Mouse (Mus musculus) liver, embryonic 12.5 days (tissue): ENCODE data around the gene Hcrt. TPM values are rescaled to one million over a fixed set of nuclear protein-coding genes. Genes with fewer than 3 reads are reported as not detected.

ENCODE experiments used
- ATAC-seq: fragments of 200-750 bp; cut with Nextera tagmentation; 2 replicates; pipeline ENCODE4 v1.8.0; 2017; ENCODE audit warnings: moderate number of reproducible peaks, mild to moderate bottlenecking, moderate library complexity
- H3K27ac ChIP-seq: fragments of 300-500 bp; sonication (generic); 2 replicates; pipeline ENCODE4 v1.5.1; 2016; ENCODE audit warnings: mild to moderate bottlenecking
- H3K27me3 ChIP-seq: fragments of 300-500 bp; sonication (generic); replicated peaks from 2 replicates; pipeline ENCODE4 v1.6.1; 2016; ENCODE audit warnings: mild to moderate bottlenecking, moderate library complexity
- H3K36me3 ChIP-seq: fragments of 300-500 bp; sonication (generic); 2 replicates; pipeline ENCODE4 v1.6.1; 2016; ENCODE audit warnings: mild to moderate bottlenecking, moderate library complexity
- H3K4me1 ChIP-seq: fragments of 300-500 bp; sonication (generic); 2 replicates; pipeline ENCODE4 v1.6.1; 2016
- H3K4me2 ChIP-seq: fragments of 300-500 bp; sonication (generic); 2 replicates; pipeline ENCODE4 v1.6.1; 2016; ENCODE audit warnings: mild to moderate bottlenecking, moderate library complexity
- H3K4me3 ChIP-seq: fragments of 300-500 bp; sonication (generic); 2 replicates; pipeline ENCODE4 v1.5.1; 2016; ENCODE audit warnings: mild to moderate bottlenecking, moderate library complexity
- H3K9ac ChIP-seq: fragments of 300-500 bp; sonication (generic); 2 replicates; pipeline ENCODE4 v1.6.1; 2016; ENCODE audit warnings: mild to moderate bottlenecking, moderate library complexity
- H3K9me3 ChIP-seq: fragments of 300-500 bp; sonication (generic); replicated peaks from 2 replicates; pipeline ENCODE4 v1.6.1; 2016; ENCODE audit warnings: mild to moderate bottlenecking, moderate library complexity
- WGBS: fragments of 180-500 bp; shearing (Covaris S2); methylation state at CpG from one replicate; pipeline ENCODE4 v1.1.7; 2016; ENCODE audit not compliant: insufficient replicate concordance; 5-methylcytosine and 5-hydroxymethylcytosine counted together
- polyA plus RNA-seq: library from polyadenylated mRNA; unstranded; fragments of >200 nt; fragmentation: Nextera tagmentation; extraction: Ambion mirVana; gene quantifications from 2 replicates; pipeline ENCODE4 v1.2.1, GENCODE M21; 2016

Gene Hcrt
- polyA plus RNA-seq, 1 experiment from 2014 or later, result not detected

- Histone ChIP-seq H3K9ac (peak overlapping the region; percentile 63), H3K36me3 (no peaks in the 10 kb centered on the region), H3K9me3 (no peaks in the 10 kb centered on the region), H3K4me2 (peak overlapping the region; percentile 85), H3K27ac (no peak overlapping the region), H3K4me3 (peak overlapping the region; percentile 55), H3K27me3 (peaks cover 67% of the 10 kb centered on the region), H3K4me1 (peaks cover 29% of the 10 kb centered on the region)
- ATAC-seq, result peak; percentile 64
- under 1% methylated on average over 27 of the region's 27 CpGs for WGBS
These were observed 1.1 kb downstream of the Hcrt start for GRCm38 (mm10) chr11:100761547-100762045.

- no peak for ATAC-seq
These were observed 3.0 kb downstream of the Hcrt start, which contains the start of gene Kcnh4 for GRCm38 (mm10) chr11:100759611-100760233. TSS of gene Kcnh4 (minus strand) at chr11:100759942.

GRCm38 (mm10) chr11:100758707-100759610, 3.8 kb downstream of the Hcrt start:
- H3K9ac ChIP-seq, result no peak overlapping the region
- H3K36me3 ChIP-seq, result no peaks in the 10 kb centered on the region
- ATAC-seq, result no peak
- WGBS, result 5% methylated on average over 35 of the region's 35 CpGs
- no peaks in the 10 kb centered on the region for H3K9me3 ChIP-seq
- peaks cover 29% of the 10 kb centered on the region for H3K4me1 ChIP-seq
- H3K27me3 ChIP-seq, result peaks cover 91% of the 10 kb centered on the region
- H3K27ac ChIP-seq, result no peak overlapping the region
- H3K4me3 ChIP-seq, result peak overlapping the region; percentile 47
- peak overlapping the region; percentile 78 for H3K4me2 ChIP-seq

More at GRCm38 (mm10) chr11:100759611-100760233, 3.0 kb downstream of the Hcrt start, which contains the start of gene Kcnh4:
- 2% methylated on average over 51 of the region's 51 CpGs for WGBS
- peaks cover 86% of the 10 kb centered on the region for H3K27me3 ChIP-seq
- no peaks in the 10 kb centered on the region for H3K9me3 ChIP-seq
- peak within 1 kb of the TSS; percentile 78 for H3K4me2 ChIP-seq
- H3K9ac ChIP-seq, result no peak within 1 kb of the TSS
- H3K36me3 ChIP-seq, result no peaks in the 10 kb centered on the region
- peaks cover 29% of the 10 kb centered on the region for H3K4me1 ChIP-seq
- H3K4me3 ChIP-seq, result peak within 1 kb of the TSS; percentile 47
- H3K27ac ChIP-seq, result no peak within 1 kb of the TSS

GRCm38 (mm10) chr11:100757566-100757965, 5.2 kb downstream of the Hcrt start:
- H3K4me1 ChIP-seq, result peaks cover 29% of the 10 kb centered on the region
- WGBS, result 59% methylated on average over 12 of the region's 12 CpGs
- H3K4me2 ChIP-seq, result no peak overlapping the region
- peaks cover 95% of the 10 kb centered on the region for H3K27me3 ChIP-seq
- H3K9me3 ChIP-seq, result no peaks in the 10 kb centered on the region
- no peak overlapping the region for H3K4me3 ChIP-seq
- no peak for ATAC-seq
- H3K9ac ChIP-seq, result no peak overlapping the region
- no peaks in the 10 kb centered on the region for H3K36me3 ChIP-seq
- no peak overlapping the region for H3K27ac ChIP-seq

GRCm38 (mm10) chr11:100756476-100756875, 6.3 kb downstream of the Hcrt start:
- WGBS, result 46% methylated on average over 6 of the region's 6 CpGs

GRCm38 (mm10) chr11:100754693-100755057, 8.1 kb downstream of the Hcrt start:
- 64% methylated on average over 3 of the region's 3 CpGs for WGBS
- H3K27me3 ChIP-seq, result peaks cover 98% of the 10 kb centered on the region
- ATAC-seq, result no peak
- no peaks in the 10 kb centered on the region for H3K9me3 ChIP-seq
- no peaks in the 10 kb centered on the region for H3K36me3 ChIP-seq
- peaks cover 13% of the 10 kb centered on the region for H3K4me1 ChIP-seq
- no peak overlapping the region for H3K4me3 ChIP-seq
- no peak overlapping the region for H3K9ac ChIP-seq
- H3K4me2 ChIP-seq, result no peak overlapping the region
- no peak overlapping the region for H3K27ac ChIP-seq

More at GRCm38 (mm10) chr11:100756476-100756875, 6.3 kb downstream of the Hcrt start:
- Histone ChIP-seq H3K4me2 (no peak overlapping the region), H3K4me1 (peaks cover 22% of the 10 kb centered on the region), H3K27me3 (peaks cover 97% of the 10 kb centered on the region), H3K9me3 (no peaks in the 10 kb centered on the region), H3K4me3 (no peak overlapping the region), H3K9ac (no peak overlapping the region), H3K27ac (no peak overlapping the region), H3K36me3 (no peaks in the 10 kb centered on the region)
- no peak for ATAC-seq

GRCm38 (mm10) chr11:100754021-100754692, 8.6 kb downstream of the Hcrt start:
- peaks cover 98% of the 10 kb centered on the region for H3K27me3 ChIP-seq
- WGBS, result 72% methylated on average over 12 of the region's 12 CpGs
- no peak for ATAC-seq
- peaks cover 11% of the 10 kb centered on the region for H3K4me1 ChIP-seq
- H3K27ac ChIP-seq, result no peak overlapping the region
- no peaks in the 10 kb centered on the region for H3K36me3 ChIP-seq
- no peaks in the 10 kb centered on the region for H3K9me3 ChIP-seq
- H3K4me3 ChIP-seq, result no peak overlapping the region
- H3K4me2 ChIP-seq, result no peak overlapping the region
- no peak overlapping the region for H3K9ac ChIP-seq

- H3K9me3 ChIP-seq, result no peaks in the 10 kb centered on the region
- no peak overlapping the region for H3K27ac ChIP-seq
- H3K4me3 ChIP-seq, result no peak overlapping the region
- no peak for ATAC-seq
- WGBS, result 38% methylated on average over 10 of the region's 10 CpGs
- no peak overlapping the region for H3K4me2 ChIP-seq
- H3K9ac ChIP-seq, result no peak overlapping the region
- H3K27me3 ChIP-seq, result peaks cover 98% of the 10 kb centered on the region
- H3K36me3 ChIP-seq, result no peaks in the 10 kb centered on the region
- peaks cover 12% of the 10 kb centered on the region; the same call in 1 of the 2 replicates for H3K4me1 ChIP-seq
These were observed 10.4 kb downstream of the Hcrt start for GRCm38 (mm10) chr11:100752294-100752693.

GRCm38 (mm10) chr11:100750127-100750526, 12.6 kb downstream of the Hcrt start:
- H3K4me3 ChIP-seq, result no peak overlapping the region
- peaks cover 20% of the 10 kb centered on the region; the same call in 1 of the 2 replicates for H3K4me1 ChIP-seq
- H3K27ac ChIP-seq, result no peak overlapping the region
- no peaks in the 10 kb centered on the region for H3K9me3 ChIP-seq
- no peak for ATAC-seq
- 68% methylated on average over 16 of the region's 16 CpGs for WGBS
- no peak overlapping the region for H3K9ac ChIP-seq
- H3K4me2 ChIP-seq, result no peak overlapping the region
- H3K36me3 ChIP-seq, result no peaks in the 10 kb centered on the region
- H3K27me3 ChIP-seq, result peaks cover 94% of the 10 kb centered on the region

- Histone ChIP-seq H3K36me3 (no peaks in the 10 kb centered on the region), H3K4me1 (peaks cover 20% of the 10 kb centered on the region; the same call in 1 of the 2 replicates), H3K27ac (no peak overlapping the region), H3K9ac (no peak overlapping the region), H3K27me3 (peaks cover 92% of the 10 kb centered on the region), H3K4me2 (no peak overlapping the region), H3K9me3 (no peaks in the 10 kb centered on the region), H3K4me3 (no peak overlapping the region)
- WGBS, result 28% methylated on average over 25 of the region's 25 CpGs
- no peak for ATAC-seq
These were observed 13.3 kb downstream of the Hcrt start for GRCm38 (mm10) chr11:100749469-100749868.

GRCm38 (mm10) chr11:100748620-100749019, 14.1 kb downstream of the Hcrt start:
- Histone ChIP-seq H3K4me2 (no peak overlapping the region), H3K9ac (no peak overlapping the region), H3K27me3 (peaks cover 88% of the 10 kb centered on the region), H3K36me3 (no peaks in the 10 kb centered on the region), H3K27ac (no peak overlapping the region), H3K4me1 (peaks cover 20% of the 10 kb centered on the region; the same call in 1 of the 2 replicates), H3K9me3 (no peaks in the 10 kb centered on the region), H3K4me3 (no peak overlapping the region)
- 38% methylated on average over 4 of the region's 4 CpGs for whole genome bisulfite sequencing
- ATAC-seq, result no peak
